Mouse (Mus musculus): ENCODE data around the gene Prkca.

DNA sequence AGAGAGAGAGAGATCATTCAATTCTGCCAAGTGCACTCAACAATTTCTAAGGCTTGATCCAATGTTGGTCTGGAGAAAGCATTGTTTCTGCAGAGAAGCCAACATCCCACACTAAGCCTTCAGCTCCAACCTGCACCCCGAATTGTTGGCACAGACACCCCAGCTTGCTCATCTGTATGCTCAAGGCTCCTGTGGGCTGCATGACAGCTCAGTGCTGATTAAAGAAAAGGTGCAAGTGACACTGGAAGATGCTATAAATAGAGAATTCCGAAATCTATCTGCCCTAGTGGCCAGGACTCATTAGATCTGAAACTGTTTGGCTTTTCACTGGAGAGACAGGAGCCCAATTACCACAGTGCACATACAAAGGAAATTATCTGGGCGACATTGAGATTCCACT, 207.4 kb downstream of the Prkca start:
- TF ChIP-seq CTCF (IDR thresholded peaks at IDR 0.05; ENCODE audit: low read depth) (no peak), EP300 (IDR thresholded peaks at IDR 0.05; ENCODE audit: low read depth) (no peak)
